Mouse (Mus musculus): ENCODE results near the gene Pacsin2. TPM values are rescaled to one million over a fixed set of nuclear protein-coding genes. Genes with fewer than 3 reads are reported as not detected.
"Not testable (repeated sequence)": the region's sequence is repeated elsewhere in the genome, so short reads cannot be mapped to it uniquely, and the experiment has no call there.

The Pacsin2 gene
- 100 to 1,000 TPM in 1 of 2 experiments, 10 to 100 TPM in 1; 97.4 to 102 TPM for total RNA-seq (2021)
- long read RNA-seq, experiment 1, transcript Pacsin2-203 (11 exons, 3,693 nt): major isoform, 24 of 129 reads
- long read RNA-seq, experiment 1, partial matches to known transcripts: 7 of 129 reads
- long read RNA-seq, experiment 1, other reads (novel, unspliced or antisense): 96 of 129 reads
- long read RNA-seq, experiment 2, transcript Pacsin2-203 (11 exons, 3,693 nt): major isoform, 17 of 87 reads
- long read RNA-seq, experiment 2, partial matches to known transcripts: 4 of 87 reads
- long read RNA-seq, experiment 2, other reads (novel, unspliced or antisense): 65 of 87 reads

DNA sequence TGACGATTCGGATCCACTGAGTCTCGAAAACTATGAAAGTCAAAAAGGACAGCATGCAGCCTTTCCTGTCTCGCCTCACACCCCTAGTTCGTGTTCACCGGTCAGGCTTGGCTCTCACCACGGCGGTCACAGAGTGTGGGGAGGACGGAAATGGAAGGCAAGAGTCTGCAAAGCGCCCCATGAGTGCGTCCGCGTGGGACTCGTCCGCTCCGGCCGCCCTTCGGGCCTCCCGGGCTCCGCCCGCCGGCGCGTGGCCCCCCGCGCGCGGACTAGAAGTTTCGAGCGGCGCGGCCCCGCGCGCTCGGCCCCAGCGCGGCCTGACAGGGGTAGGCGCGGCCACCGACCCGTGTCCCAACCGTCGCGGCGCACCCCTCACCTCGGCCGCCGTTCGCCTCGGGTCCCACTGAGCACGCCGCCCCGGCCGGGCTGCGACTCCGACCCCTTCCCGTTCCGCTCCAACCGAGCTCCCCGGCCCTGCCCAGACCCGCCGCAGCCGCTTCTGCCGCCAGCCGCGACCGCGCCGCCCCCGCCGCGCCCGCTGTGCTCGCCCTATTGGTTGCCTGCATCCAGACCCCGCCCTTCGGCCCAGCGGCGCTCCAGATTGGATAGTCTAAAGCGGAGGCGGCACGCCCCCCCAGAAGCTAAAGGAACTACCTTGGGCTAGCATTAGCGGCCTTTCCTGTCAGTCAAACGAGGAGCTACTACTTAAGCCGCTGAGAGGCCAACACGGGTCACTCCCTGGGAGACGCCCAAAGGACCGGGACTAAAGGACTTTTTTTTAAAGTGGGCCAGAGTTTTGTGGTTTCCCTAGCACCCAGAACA lies at the start of gene Pacsin2:
Gene Pacsin2 (minus strand): TSS at position 524 of the 822 bp plus-strand sequence.
- intact Hi-C loops (cut with DNase I): no loop called here
- peak within 1 kb of the TSS; percentile 60 for H3K4me3 ChIP-seq
- peak; percentile 95 to 96 for DNase-seq (ENCODE audit: extremely low spot score in 1 of 2, low spot score in 2 of 2)
- H3K27ac ChIP-seq: peak within 1 kb of the TSS; percentile 32; the same call in 1 of the 2 replicates
- TF ChIP-seq CTCF (IDR thresholded peaks at IDR 0.05): no peak

DNA sequence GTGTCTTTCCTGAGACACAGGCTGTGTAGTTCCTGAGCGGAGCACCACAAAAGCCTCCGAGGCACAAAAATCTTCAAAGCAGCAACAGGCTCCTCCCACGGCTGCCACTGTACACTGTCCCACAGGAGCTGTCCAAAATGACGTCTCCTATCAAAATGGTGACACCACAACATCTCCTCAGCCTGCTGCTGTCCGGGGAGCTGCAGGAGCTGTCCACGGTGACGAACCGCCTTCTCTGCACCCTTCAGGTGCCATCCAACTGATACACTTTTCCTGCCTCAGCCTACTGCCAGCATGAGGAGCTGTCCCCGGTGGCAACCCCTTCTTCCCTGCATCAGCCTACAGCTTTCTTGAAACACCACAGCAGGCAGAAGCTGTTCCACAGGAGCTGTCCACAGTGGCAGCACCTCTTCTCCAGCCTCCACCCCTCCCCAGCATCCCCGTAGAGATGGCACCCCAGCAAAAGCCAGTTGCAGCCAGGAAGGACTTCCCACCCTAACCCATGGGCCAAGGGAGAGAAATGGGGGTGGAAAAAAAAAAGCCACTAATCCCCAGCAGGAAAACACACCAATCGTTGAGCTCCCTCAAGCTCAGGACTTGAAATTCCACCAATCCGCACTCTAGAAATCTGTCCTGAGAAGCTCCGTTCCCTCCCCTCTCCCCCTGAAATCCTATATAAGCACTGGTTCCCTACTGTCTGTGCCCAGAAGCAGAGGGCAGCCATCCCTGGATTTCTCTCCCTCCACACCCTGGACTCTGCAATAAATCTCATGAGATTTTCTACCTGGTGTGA lies 48.3 kb upstream of the Pacsin2 start:
- H3K4me3 ChIP-seq: no peak overlapping the region
- intact Hi-C loops (cut with DNase I): loop anchor here (10.0 kb wide), 1 partner anchor 708 kb away; no protein-coding TSS in a partner anchor
- H3K27ac ChIP-seq: no peak overlapping the region
- no peak for DNase-seq (ENCODE audit: extremely low spot score in 1 of 2, low spot score in 2 of 2)
- no peak for TF ChIP-seq CTCF (IDR thresholded peaks at IDR 0.05)

DNA sequence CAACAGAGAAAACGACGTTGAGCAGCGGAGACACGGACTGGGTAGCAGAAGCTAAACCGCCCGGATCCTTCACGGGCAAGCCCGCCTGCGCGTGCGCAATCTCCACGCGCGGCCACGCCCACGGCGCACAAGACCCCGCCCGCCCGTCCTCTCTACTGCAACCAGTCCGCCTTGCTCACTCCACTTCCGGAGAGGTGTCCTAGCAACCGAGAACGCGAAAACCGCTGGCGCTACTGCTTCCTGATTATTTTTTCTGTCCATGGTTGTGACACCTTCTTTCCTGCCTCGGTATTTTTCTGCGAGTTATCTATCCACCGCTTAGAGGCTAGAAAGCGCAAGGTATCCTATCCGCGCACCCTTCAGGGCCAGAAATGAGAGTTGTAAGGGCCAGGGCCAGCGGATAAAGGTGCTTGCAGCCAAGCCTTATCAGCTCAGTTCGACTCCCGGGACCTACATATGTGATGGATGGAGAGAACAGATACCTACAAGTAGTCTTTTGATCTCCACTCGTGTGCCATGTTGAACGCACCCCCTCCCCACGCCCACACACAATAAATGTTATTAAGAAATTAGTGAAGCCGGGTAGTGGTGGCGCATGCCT lies 46.5 kb upstream of the Pacsin2 start, which contains the start of gene Ttll1:
Gene Ttll1 (minus strand): TSS at position 89 of the 601 bp plus-strand sequence.
- intact Hi-C loops (cut with DNase I): loop anchor here (10.0 kb wide), 1 partner anchor 706 kb away; no protein-coding TSS in a partner anchor
- peak; percentile 94 to 95 for DNase-seq (ENCODE audit: extremely low spot score in 1 of 2, low spot score in 2 of 2)
- Histone ChIP-seq H3K27ac (peak within 1 kb of the TSS; percentile 38), H3K4me3 (peak within 1 kb of the TSS; percentile 53)
- TF ChIP-seq CTCF (IDR thresholded peaks at IDR 0.05): no peak

DNA sequence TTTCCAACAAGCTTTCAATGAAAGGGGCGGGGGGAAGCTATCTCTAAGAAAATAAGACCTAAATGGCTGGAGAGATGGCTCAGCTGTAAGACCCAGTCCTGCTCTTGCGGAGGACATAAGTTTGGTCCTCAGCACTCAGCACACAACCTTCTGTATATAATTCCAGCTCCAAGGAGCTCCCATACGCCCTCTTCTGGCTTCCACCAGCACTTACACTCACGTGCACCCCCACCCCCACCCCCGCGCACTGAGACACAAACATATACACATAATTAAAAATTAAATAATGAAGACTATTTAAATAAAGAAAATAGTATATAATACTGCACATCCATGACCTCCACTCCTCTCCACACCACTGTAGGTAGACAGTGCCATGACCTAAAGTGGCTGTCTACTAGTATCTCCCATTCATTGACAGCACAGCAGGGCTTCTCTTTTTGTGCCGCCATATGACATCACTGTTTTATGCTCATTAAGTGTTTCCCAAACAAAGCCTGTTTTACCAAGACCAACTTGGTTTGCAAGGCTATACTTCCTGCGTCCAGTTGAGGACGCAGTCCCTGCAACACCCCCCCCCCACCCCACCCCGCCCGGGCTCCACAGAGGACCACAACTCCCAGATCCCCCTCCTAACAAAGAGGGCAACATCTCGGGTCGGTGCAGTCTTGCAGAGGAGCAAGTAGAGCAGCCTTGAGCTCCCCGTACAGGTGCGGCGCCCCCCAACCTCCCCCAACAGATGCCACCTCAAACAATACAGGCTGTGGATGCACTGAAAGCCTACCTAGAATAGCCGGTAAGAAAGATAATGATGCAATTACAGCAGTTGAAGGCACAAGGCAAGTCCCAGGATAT lies 45.8 kb upstream of the Pacsin2 start:
- H3K27ac ChIP-seq: peak overlapping the region; percentile 38
- no peak for DNase-seq (ENCODE audit: extremely low spot score in 1 of 2, low spot score in 2 of 2)
- intact Hi-C loops (cut with DNase I): loop anchor here (10.0 kb wide), 1 partner anchor 705 kb away; no protein-coding TSS in a partner anchor
- TF ChIP-seq CTCF (IDR thresholded peaks at IDR 0.05): peak; percentile 29
- peak overlapping the region; percentile 53 for H3K4me3 ChIP-seq

DNA sequence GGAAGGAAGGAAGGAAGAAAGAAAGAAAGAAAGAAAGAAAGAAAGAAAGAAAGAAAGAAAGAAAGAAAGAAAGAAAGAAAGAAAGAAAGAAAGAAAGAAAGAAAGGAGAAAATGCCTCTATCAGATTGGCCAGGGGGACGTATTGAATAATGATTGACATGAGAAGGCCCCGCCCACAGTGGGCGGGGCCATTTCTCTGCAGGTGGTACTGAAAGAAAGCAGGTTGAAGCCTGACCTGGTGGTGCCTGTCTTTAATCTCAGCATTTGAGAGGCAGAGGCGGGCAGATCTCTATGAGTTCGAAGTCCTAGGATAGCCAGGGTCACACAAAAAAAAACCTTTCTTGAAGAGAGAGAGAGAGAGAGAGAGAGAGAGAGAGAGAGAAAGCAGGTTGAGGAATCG lies 37.1 kb upstream of the Pacsin2 start:
- not testable (repeated sequence) for DNase-seq (ENCODE audit: extremely low spot score in 1 of 2, low spot score in 2 of 2)

DNA sequence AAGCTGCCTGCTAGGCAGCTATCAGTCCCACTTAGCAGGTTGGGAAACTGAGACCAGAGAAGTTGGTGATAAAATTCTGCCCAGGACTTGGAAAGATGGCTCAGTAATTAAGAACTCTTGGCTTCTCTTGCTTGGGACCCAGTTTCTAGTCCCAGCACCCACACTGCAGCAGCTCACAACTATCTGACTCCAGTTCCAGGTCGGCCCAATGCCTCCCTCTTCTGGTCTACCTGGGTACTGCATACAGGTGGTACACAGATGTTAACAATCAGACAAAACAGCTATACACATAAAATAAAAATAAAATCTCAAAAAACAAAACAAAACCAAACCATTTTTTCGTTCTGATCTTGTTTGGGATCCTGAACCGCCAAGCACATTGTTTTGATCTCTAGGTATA lies 35.9 kb upstream of the Pacsin2 start:
- no peak overlapping the region for H3K27ac ChIP-seq
- no peak for DNase-seq (ENCODE audit: extremely low spot score in 1 of 2, low spot score in 2 of 2)
- no peak overlapping the region for H3K4me3 ChIP-seq
- TF ChIP-seq CTCF (IDR thresholded peaks at IDR 0.05): peak; percentile 61
- intact Hi-C loops (cut with DNase I): no loop called here

More for the DNA sequence above, 37.1 kb upstream of the Pacsin2 start:
- intact Hi-C loops (cut with DNase I); H3K27ac ChIP-seq; H3K4me3 ChIP-seq: not testable (repeated sequence)

DNA sequence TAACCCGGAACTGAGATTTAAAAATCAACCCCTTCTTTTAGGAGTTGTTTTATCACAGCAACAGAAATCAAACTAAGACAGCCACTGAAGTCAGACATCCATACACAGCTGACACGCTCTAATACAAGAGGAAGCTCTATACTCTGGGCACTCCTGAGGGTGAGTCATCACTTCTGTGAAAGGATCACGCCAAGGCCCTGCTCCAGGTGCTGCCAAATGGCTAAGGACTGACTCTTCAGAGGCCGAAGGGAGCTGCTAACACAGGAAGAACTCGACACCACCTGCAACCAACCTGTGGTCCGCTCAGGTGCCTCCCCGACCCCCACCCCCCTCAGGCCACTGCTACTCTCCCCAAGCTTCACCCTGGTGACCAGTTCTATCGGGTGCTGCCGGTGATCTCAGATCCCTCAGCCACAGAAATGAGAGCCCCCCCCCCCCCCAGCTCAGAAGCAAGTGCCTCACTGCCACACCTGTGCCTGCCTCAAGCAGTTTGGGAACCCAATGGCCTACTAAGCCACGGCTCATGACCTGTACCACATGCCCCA lies 34.9 kb upstream of the Pacsin2 start:
- Histone ChIP-seq H3K4me3 (no peak overlapping the region), H3K27ac (no peak overlapping the region)
- intact Hi-C loops (cut with DNase I): no loop called here
- DNase-seq (ENCODE audit: extremely low spot score in 1 of 2, low spot score in 2 of 2): no peak
- TF ChIP-seq CTCF (IDR thresholded peaks at IDR 0.05): no peak

DNA sequence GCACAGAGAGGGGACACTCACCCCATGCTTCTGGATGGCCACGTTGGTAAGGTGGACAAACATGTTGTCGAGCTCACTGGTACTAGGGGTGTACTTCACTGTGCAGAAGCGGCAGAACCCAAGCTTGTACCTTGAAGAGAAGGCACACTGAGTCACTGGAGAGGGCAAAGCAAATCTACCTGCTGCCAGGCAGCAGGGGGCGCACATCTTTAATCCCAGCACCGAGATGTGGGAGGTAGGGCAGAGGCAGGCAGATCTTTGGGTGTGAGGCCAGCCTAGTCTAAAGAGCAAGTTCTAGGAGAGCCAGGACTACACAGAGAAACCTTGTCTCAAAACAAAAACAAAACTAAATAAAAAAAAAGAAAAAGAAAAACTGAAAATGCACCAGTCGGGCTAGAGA lies 32.9 kb upstream of the Pacsin2 start:
- peak; percentile 29 for TF ChIP-seq CTCF (IDR thresholded peaks at IDR 0.05)
- Histone ChIP-seq H3K27ac (no peak overlapping the region), H3K4me3 (no peak overlapping the region)
- intact Hi-C loops (cut with DNase I): no loop called here
- no peak for DNase-seq (ENCODE audit: extremely low spot score in 1 of 2, low spot score in 2 of 2)

DNA sequence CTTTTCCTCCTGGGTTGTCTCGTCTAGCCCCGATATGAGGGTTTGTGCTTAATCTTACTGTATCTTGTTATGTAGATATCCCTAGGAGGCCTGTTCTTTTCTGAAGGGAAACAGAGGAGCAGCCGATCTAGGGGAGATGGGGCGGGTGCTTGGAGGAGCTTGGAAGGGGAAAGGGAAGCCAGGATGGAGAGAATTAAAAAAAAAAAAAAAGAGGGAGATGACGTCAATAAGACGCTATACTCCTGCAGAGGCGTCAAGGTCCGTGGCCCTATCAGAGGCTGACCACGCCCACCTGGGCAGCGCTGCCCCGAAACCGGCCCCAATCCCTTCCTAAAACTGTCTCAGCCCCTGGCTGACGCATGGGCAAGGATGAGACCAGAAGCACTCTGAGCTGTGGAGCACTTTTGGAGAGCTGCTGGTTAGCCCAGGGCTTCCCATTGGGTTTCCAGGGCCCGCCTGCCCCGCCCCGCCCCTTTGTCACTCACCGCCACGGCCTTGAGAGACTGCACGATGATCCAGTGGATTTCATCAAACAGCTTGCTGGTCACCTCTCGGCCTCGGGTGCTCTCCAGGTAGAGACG lies 31.5 kb upstream of the Pacsin2 start:
- intact Hi-C loops (cut with DNase I): no loop called here
- TF ChIP-seq CTCF (IDR thresholded peaks at IDR 0.05): no peak
- DNase-seq (ENCODE audit: extremely low spot score in 1 of 2, low spot score in 2 of 2): no peak
- H3K27ac ChIP-seq: no peak overlapping the region
- H3K4me3 ChIP-seq: no peak overlapping the region

DNA sequence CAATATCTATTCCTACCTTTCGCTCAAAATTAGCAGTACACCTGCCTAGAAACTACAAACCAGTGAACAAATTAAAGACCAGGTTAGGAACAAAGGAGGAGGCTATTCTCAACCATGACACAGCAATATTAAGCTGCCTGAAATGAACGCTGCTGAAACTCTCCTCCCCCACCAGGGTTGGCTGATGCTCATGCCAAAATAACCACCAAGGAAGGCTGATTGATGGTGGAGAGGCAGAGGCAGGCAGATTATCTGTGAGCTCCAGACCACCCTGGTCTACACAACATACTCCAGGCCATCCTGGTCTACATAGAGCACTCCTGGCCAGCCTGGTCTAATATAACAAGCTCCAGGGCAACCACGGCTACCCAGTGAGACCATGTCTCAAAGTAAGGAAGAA lies 30.8 kb upstream of the Pacsin2 start:
- no peak overlapping the region for H3K4me3 ChIP-seq
- DNase-seq (ENCODE audit: extremely low spot score in 1 of 2, low spot score in 2 of 2): no peak
- intact Hi-C loops (cut with DNase I): no loop called here
- H3K27ac ChIP-seq: no peak overlapping the region
- TF ChIP-seq CTCF (IDR thresholded peaks at IDR 0.05): no peak
